Mouse (Mus musculus) intestine, postnatal 0 days (tissue): ENCODE results near the gene Capzb. TPM values are rescaled to one million over a fixed set of nuclear protein-coding genes. Genes with fewer than 3 reads are reported as not detected.

Experiments
- ATAC-seq: fragments of 200-750 bp; cut with Nextera tagmentation; 2 replicates; pipeline ENCODE4 v1.8.0; 2017; ENCODE audit warnings: mild to moderate bottlenecking, moderate TSS enrichment, moderate library complexity
- H3K27ac ChIP-seq: fragments of 300-500 bp; sonication (generic); 2 replicates; pipeline ENCODE4 v1.5.1; 2014; ENCODE audit warnings: mild to moderate bottlenecking, low read depth, low read length, moderate library complexity
- H3K27me3 ChIP-seq: fragments of 300-500 bp; sonication (generic); replicated peaks from 2 replicates; pipeline ENCODE4 v1.6.1; 2014; ENCODE audit warnings: low read length, mixed read lengths; ENCODE audit not compliant: control insufficient read depth, insufficient read depth
- H3K36me3 ChIP-seq: fragments of 300-500 bp; sonication (generic); 2 replicates; pipeline ENCODE4 v1.6.1; 2014; ENCODE audit warnings: mild to moderate bottlenecking, moderate library complexity; ENCODE audit not compliant: control insufficient read depth, insufficient read depth
- H3K4me1 ChIP-seq: fragments of 300-500 bp; sonication (generic); replicated peaks from 2 replicates; pipeline ENCODE4 v1.6.1; 2014; ENCODE audit warnings: antibody characterized with exemption, low read length, mixed read lengths; ENCODE audit not compliant: control insufficient read depth, insufficient read depth
- H3K4me2 ChIP-seq: fragments of 300-500 bp; sonication (generic); replicated peaks from 2 replicates; pipeline ENCODE4 v1.6.1; 2014; ENCODE audit warnings: low read depth, mild to moderate bottlenecking, moderate library complexity
- H3K4me3 ChIP-seq: fragments of 300-500 bp; sonication (generic); 2 replicates; pipeline ENCODE4 v1.5.1; 2014; ENCODE audit warnings: low read depth, low read length
- H3K9ac ChIP-seq: fragments of 300-500 bp; sonication (generic); 2 replicates; pipeline ENCODE4 v1.6.1; 2014; ENCODE audit warnings: mild to moderate bottlenecking, low read depth, low read length
- H3K9me3 ChIP-seq: fragments of 300-500 bp; sonication (generic); 2 replicates; pipeline ENCODE4 v1.6.1; 2016; ENCODE audit warnings: mixed run types; ENCODE audit not compliant: control insufficient read depth
- CTCF ChIP-seq: sonication (generic); IDR thresholded peaks from 2 replicates; pipeline ENCODE4 v1.5.1; 2016; ENCODE audit warnings: low read depth, mild to moderate bottlenecking, control low read depth, antibody characterized with exemption, moderate library complexity
- WGBS: fragments of 180-500 bp; shearing (Covaris S2); extraction: QIAGEN DNeasy Blood & Tissue Kit; methylation state at CpG from one replicate; pipeline ENCODE4 v1.1.7; 2014; 5-methylcytosine and 5-hydroxymethylcytosine counted together
- polyA plus RNA-seq: library from polyadenylated mRNA; unstranded; fragments of >200 nt; fragmentation: Nextera tagmentation; extraction: Ambion mirVana; gene quantifications from 2 replicates; pipeline ENCODE4 v1.2.1, GENCODE M21; 2015

The Capzb gene
- polyA plus RNA-seq, 1 experiment from 2014 or later, result 299 TPM

GRCm38 (mm10) chr4:139211975-139212831, 19.5 kb downstream of the Capzb start:
- peaks cover 34% of the 10 kb centered on the region for H3K4me1 ChIP-seq
- H3K27me3 ChIP-seq, result no peaks in the 10 kb centered on the region
- no peaks in the 10 kb centered on the region for H3K9me3 ChIP-seq
- ATAC-seq, result peak; percentile 56
- WGBS, result 38% methylated on average over 17 of the region's 17 CpGs
- H3K27ac ChIP-seq, result no peak overlapping the region; the same call in 1 of the 2 replicates
- TF ChIP-seq CTCF, result peak; percentile 71
- H3K4me2 ChIP-seq, result 0 out of 2 replicates have a peak overlapping the region, but pooled peaks have one; percentile 6
- peaks cover 11% of the 10 kb centered on the region for H3K36me3 ChIP-seq
- H3K9ac ChIP-seq, result no peak overlapping the region
- no peak overlapping the region for H3K4me3 ChIP-seq

- no peaks in the 10 kb centered on the region for H3K9me3 ChIP-seq
- peaks cover 13% of the 10 kb centered on the region for H3K36me3 ChIP-seq
- H3K4me2 ChIP-seq, result no peak overlapping the region
- no peak overlapping the region for H3K9ac ChIP-seq
- ATAC-seq, result no peak
- H3K4me1 ChIP-seq, result peaks cover 26% of the 10 kb centered on the region
- H3K27ac ChIP-seq, result peak overlapping the region; percentile 9; the same call in 1 of the 2 replicates
- H3K27me3 ChIP-seq, result no peaks in the 10 kb centered on the region
- no peak overlapping the region for H3K4me3 ChIP-seq
- no peak for TF ChIP-seq CTCF
- 67% methylated on average over 10 of the region's 10 CpGs for WGBS
These were observed 20.4 kb downstream of the Capzb start for GRCm38 (mm10) chr4:139213086-139213485.

DNA sequence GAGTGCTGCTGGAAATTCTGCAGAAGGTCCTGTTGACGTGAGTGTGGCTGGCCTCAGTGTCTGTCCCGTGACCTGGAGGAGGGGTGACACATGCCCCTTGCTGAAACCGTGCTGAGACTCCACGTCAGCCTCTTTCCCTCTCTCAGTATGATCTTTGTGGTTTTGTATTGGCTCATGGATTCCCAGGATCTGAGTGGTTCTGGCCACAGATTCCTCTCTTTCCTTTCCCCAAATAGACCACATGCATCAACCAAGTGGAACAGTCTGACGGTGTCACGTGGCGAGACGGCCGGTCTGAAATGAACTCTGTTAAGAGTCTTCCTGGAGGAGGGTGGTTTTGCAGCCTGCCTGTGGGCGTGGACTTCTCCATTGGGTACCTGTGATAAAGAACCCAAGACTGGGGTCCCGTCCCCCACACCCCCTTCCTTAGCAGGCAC, 21.3 kb downstream of the Capzb start:
- no peak overlapping the region for H3K4me3 ChIP-seq
- 0 out of 2 replicates have a peak overlapping the region, but pooled peaks have one; percentile 31 for H3K27ac ChIP-seq
- ATAC-seq, result no peak
- H3K36me3 ChIP-seq, result peaks cover 13% of the 10 kb centered on the region
- no peak overlapping the region for H3K4me2 ChIP-seq
- H3K27me3 ChIP-seq, result no peaks in the 10 kb centered on the region
- TF ChIP-seq CTCF, result no peak
- WGBS, result 49% methylated on average over 11 of the region's 11 CpGs
- no peak overlapping the region for H3K9ac ChIP-seq
- peaks cover 19% of the 10 kb centered on the region for H3K4me1 ChIP-seq
- no peaks in the 10 kb centered on the region for H3K9me3 ChIP-seq

- 59% methylated on average over 9 of the region's 9 CpGs for WGBS
- H3K9me3 ChIP-seq, result no peaks in the 10 kb centered on the region
- TF ChIP-seq CTCF, result no peak
- ATAC-seq, result no peak
- peaks cover 10% of the 10 kb centered on the region for H3K36me3 ChIP-seq
- H3K4me3 ChIP-seq, result no peak overlapping the region
- no peak overlapping the region; the same call in 1 of the 2 replicates for H3K27ac ChIP-seq
- no peak overlapping the region for H3K4me2 ChIP-seq
- no peak overlapping the region for H3K9ac ChIP-seq
- peaks cover 8% of the 10 kb centered on the region; the same call in 1 of the 2 replicates for H3K4me1 ChIP-seq
- H3K27me3 ChIP-seq, result no peaks in the 10 kb centered on the region
These were observed 23.9 kb downstream of the Capzb start for GRCm38 (mm10) chr4:139216566-139216965.

- H3K9me3 ChIP-seq, result no peaks in the 10 kb centered on the region
- ATAC-seq, result no peak
- no peaks in the 10 kb centered on the region; the same call in 1 of the 2 replicates for H3K4me1 ChIP-seq
- no peak overlapping the region for H3K4me3 ChIP-seq
- H3K27me3 ChIP-seq, result no peaks in the 10 kb centered on the region
- 83% methylated on average over 3 of the region's 3 CpGs for WGBS
- no peak overlapping the region for H3K27ac ChIP-seq
- H3K9ac ChIP-seq, result no peak overlapping the region
- no peak for TF ChIP-seq CTCF
- no peak overlapping the region for H3K4me2 ChIP-seq
- H3K36me3 ChIP-seq, result peaks cover 10% of the 10 kb centered on the region
These were observed 25.8 kb downstream of the Capzb start for GRCm38 (mm10) chr4:139218539-139218938.

DNA sequence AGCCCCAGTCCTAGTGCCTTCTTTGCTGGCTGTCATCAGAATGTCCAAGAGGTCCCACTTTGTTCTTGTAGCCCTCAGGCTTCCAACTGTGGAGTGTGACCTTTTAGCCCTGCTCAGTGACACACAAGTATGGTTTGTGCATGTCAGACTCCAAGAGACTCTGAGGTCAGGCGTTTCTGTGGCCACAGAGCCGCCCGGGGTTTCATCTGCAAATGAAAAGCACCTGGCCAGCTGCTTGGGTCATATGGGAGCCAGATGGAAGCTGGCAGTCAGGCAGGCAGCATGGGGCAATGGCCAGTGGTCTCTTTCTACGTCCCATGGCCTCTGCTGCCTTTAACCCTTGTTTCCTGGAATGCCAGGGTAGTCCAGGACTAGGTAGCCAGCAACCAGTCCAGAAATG, 27.0 kb downstream of the Capzb start:
- Histone ChIP-seq H3K27me3 (no peaks in the 10 kb centered on the region), H3K4me2 (no peak overlapping the region), H3K9ac (no peak overlapping the region), H3K27ac (no peak overlapping the region), H3K4me1 (no peaks in the 10 kb centered on the region; the same call in 1 of the 2 replicates), H3K4me3 (no peak overlapping the region), H3K9me3 (no peaks in the 10 kb centered on the region), H3K36me3 (peaks cover 6% of the 10 kb centered on the region)
- no peak for TF ChIP-seq CTCF
- no peak for ATAC-seq
- WGBS, result 91% methylated on average over 4 of the region's 4 CpGs
